ENCODE assay signal across 10 mouse cellular contexts in genomic region chr12:71578912-71579311, GRCm38 (mm10).
DNase-seq lines count a peak whose midpoint lies in the region; ATAC-seq lines count a peak whose summit lies in the region.
"Had no signal": no experiment of that assay in that cellular context is flagged by ENCODE, and none has a peak within 500 bp of the region (broad histone marks: within the 10 kb centered on the region; RNA-seq: fewer than 3 reads in every experiment).

No protein-coding gene starts in this region.

- H3K36me3 ChIP-seq in forebrain, embryonic 13.5 days (ENCODE audit: poor library complexity, severe bottlenecking) = no peaks in the 10 kb centered on the region
- H3K36me3 ChIP-seq in forebrain, embryonic 11.5 days (ENCODE audit: control insufficient read depth, insufficient read depth, low read length) = no peaks in the 10 kb centered on the region
- H3K36me3 ChIP-seq in hindbrain, embryonic 15.5 days = no peaks in the 10 kb centered on the region
- no peaks in the 10 kb centered on the region for H3K36me3 ChIP-seq in midbrain, embryonic 15.5 days (replicated peaks)
- H3K36me3 ChIP-seq: heart, embryonic 10.5 days; stomach, embryonic 15.5 days had no signal

- H3K27me3 ChIP-seq in forebrain, embryonic 13.5 days = no peaks in the 10 kb centered on the region
- H3K27me3 ChIP-seq in forebrain, embryonic 11.5 days (ENCODE audit: control insufficient read depth, insufficient read depth, low read length) = no peaks in the 10 kb centered on the region
- H3K27me3 ChIP-seq in hindbrain, embryonic 15.5 days = no peaks in the 10 kb centered on the region
- H3K27me3 ChIP-seq in midbrain, embryonic 15.5 days (replicated peaks) = no peaks in the 10 kb centered on the region
- H3K27me3 ChIP-seq: stomach, embryonic 15.5 days had no signal

- 38% methylated on average over 11 of the region's 11 CpGs for WGBS in forebrain, embryonic 13.5 days
- 58% methylated on average over 11 of the region's 11 CpGs for WGBS in forebrain, embryonic 11.5 days
- 15% methylated on average over 11 of the region's 11 CpGs for WGBS in hindbrain, embryonic 15.5 days
- 26% methylated on average over 11 of the region's 11 CpGs for WGBS in midbrain, embryonic 15.5 days

- no peak overlapping the region for H3K9ac ChIP-seq in forebrain, embryonic 13.5 days
- no peak overlapping the region for H3K9ac ChIP-seq in forebrain, embryonic 11.5 days (ENCODE audit: low read length)
- H3K9ac ChIP-seq in hindbrain, embryonic 15.5 days = no peak overlapping the region
- no peak overlapping the region for H3K9ac ChIP-seq in midbrain, embryonic 15.5 days
- H3K9ac ChIP-seq: stomach, embryonic 15.5 days had no signal

- H3K4me1 ChIP-seq in forebrain, embryonic 13.5 days = peaks cover 22% of the 10 kb centered on the region
- no peaks in the 10 kb centered on the region for H3K4me1 ChIP-seq in forebrain, embryonic 11.5 days (replicated peaks; ENCODE audit: control insufficient read depth, insufficient read depth, low read length)
- H3K4me1 ChIP-seq in hindbrain, embryonic 15.5 days (replicated peaks) = peaks cover 32% of the 10 kb centered on the region
- peaks cover 34% of the 10 kb centered on the region for H3K4me1 ChIP-seq in midbrain, embryonic 15.5 days

- H3K4me3 ChIP-seq in forebrain, embryonic 13.5 days = no peak overlapping the region
- no peak overlapping the region for H3K4me3 ChIP-seq in forebrain, embryonic 11.5 days (ENCODE audit: low read depth, low read length)
- H3K4me3 ChIP-seq in hindbrain, embryonic 15.5 days = no peak overlapping the region
- no peak overlapping the region for H3K4me3 ChIP-seq in midbrain, embryonic 15.5 days
- H3K4me3 ChIP-seq: heart, embryonic 10.5 days; stomach, embryonic 15.5 days had no signal

- peak overlapping the region; percentile 33; the same call in 1 of the 2 replicates for H3K27ac ChIP-seq in forebrain, embryonic 13.5 days
- H3K27ac ChIP-seq in forebrain, embryonic 11.5 days (ENCODE audit: low read depth, low read length) = no peak overlapping the region
- H3K27ac ChIP-seq in hindbrain, embryonic 15.5 days (replicated peaks) = no peak overlapping the region
- H3K27ac ChIP-seq in midbrain, embryonic 15.5 days = peak overlapping the region; percentile 38
- H3K27ac ChIP-seq: stomach, embryonic 15.5 days had no signal

- DNase-seq in forebrain, embryonic 11.5 days (ENCODE audit: low spot score) = no peak
- peak; percentile 37 for DNase-seq in adrenal gland, postnatal 14 days
- no peak for DNase-seq in layer of hippocampus, adult 9-10 months (ENCODE audit: low spot score)
- no peak for DNase-seq in cerebellum, postnatal 10 days
- DNase-seq in frontal cortex, postnatal 25 days (ENCODE audit: low spot score in 2 of 2) = no peak

- peak; percentile 77; the same call in 1 of the 2 replicates for ATAC-seq in forebrain, embryonic 13.5 days
- ATAC-seq in forebrain, embryonic 11.5 days (replicated peaks; ENCODE audit: low FRiP score) = no peak
- ATAC-seq in hindbrain, embryonic 15.5 days (ENCODE audit: low FRiP score, low read depth) = peak; percentile 72
- peak; percentile 56; the same call in 1 of the 2 replicates for ATAC-seq in midbrain, embryonic 15.5 days (replicated peaks)

- H3K9me3 ChIP-seq in forebrain, embryonic 13.5 days (replicated peaks) = no peaks in the 10 kb centered on the region
- no peaks in the 10 kb centered on the region for H3K9me3 ChIP-seq in forebrain, embryonic 11.5 days (ENCODE audit: control insufficient read depth, low read length)
- no peaks in the 10 kb centered on the region for H3K9me3 ChIP-seq in hindbrain, embryonic 15.5 days
- H3K9me3 ChIP-seq in midbrain, embryonic 15.5 days = no peaks in the 10 kb centered on the region
- H3K9me3 ChIP-seq: heart, embryonic 10.5 days; stomach, embryonic 15.5 days had no signal

- no peak overlapping the region for H3K4me2 ChIP-seq in forebrain, embryonic 13.5 days
- no peak overlapping the region for H3K4me2 ChIP-seq in forebrain, embryonic 11.5 days (ENCODE audit: low read depth, low read length, severe bottlenecking)
- no peak overlapping the region for H3K4me2 ChIP-seq in hindbrain, embryonic 15.5 days
- H3K4me2 ChIP-seq in midbrain, embryonic 15.5 days = no peak overlapping the region
- H3K4me2 ChIP-seq: stomach, embryonic 15.5 days had no signal

Comparison
In these comparisons a context has a peak if more than half of its experiments do, and no peak if none do; other contexts are left out.
1. H3K27ac ChIP-seq: peak in forebrain, embryonic 13.5 days (single experiment) and midbrain, embryonic 15.5 days (single experiment); none in forebrain, embryonic 11.5 days (single experiment) and hindbrain, embryonic 15.5 days (single experiment).